Mouse (Mus musculus): ENCODE measurements around the gene Atp2a2.
A peak's percentile ranks its signal among the peaks of the same experiment; 100 is the strongest.

Atp2a2 gene

DNA sequence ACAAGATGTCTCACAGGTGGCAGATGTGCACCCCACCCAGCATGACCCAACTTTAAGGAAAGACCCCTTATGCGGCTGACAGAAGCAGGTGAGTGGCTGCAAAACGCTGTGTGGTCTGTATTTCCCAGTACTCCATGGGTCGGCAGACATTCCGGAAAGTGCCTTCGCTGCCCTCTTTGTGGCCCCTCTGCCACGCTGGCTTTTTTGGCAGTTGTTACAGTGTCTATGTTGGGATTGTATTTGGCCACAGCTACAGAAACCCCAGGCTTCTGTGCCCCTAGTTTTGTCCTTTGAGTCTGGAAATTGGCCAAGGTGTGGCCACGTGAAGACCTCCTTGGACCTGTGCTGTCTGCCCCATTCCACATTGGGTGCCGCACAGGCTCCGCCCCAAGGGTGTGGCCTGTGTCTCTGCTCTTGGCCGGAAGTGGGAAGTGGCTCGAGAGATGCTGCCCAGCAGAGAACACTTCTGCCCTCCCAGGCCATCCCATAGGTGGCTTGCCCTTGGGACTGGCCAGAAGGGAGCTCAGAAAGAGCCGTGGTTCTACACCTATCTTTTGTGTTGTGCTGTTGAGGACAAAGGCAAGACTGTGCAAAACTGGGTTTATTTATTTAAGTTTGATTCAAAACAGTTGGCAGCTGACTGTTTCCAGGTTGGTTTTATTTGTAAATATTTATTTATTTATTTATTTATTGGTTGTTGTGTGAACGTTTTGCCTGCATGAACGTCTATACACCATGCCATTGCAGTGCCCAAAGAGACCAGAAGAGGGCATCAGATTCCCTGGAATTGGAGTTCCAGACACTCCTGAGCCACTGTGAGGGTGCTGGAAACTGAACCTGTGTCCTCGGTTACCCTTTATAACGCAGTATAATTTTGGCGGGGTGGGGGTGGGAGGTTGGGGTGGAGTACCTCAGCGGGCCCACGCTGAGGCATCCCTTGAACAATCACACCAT, 92.1 kb downstream of the Atp2a2 start:
- peak; percentile 68 for DNase-seq (ENCODE audit: low read depth, low spot score)

DNA sequence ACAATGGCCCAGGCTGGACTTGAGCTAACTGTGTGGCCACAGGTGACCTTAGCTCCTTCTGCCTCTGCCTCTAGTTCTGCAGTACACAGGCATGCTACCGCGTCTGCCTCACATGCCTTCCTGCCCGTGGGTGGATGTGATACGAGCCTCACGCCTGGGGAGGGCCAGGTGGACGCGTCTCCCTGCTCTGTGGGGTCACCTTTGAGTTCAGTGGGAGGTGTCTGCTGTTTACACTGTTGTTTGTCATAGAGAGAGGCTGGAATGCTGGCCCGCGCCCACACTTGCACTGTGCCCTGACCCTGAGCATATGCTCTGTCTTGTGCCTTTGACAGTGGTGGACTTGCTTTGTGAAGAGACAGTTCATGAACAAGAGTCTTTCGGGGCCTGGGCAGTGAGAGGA, 96.5 kb downstream of the Atp2a2 start:
- no peak for DNase-seq (ENCODE audit: low read depth, low spot score)
